Mouse (Mus musculus) lung, embryonic 16.5 days (tissue): ENCODE results near the gene Hsf2. TPM values are rescaled to one million over a fixed set of nuclear protein-coding genes. Genes with fewer than 3 reads are reported as not detected.

Experiments used
- ATAC-seq: fragments of 200-750 bp; cut with Nextera tagmentation; 2 replicates; pipeline ENCODE4 v1.8.0; 2017; ENCODE audit warnings: low read depth, mild to moderate bottlenecking, moderate library complexity
- H3K27ac ChIP-seq: fragments of 300-500 bp; sonication (generic); 2 replicates; pipeline ENCODE4 v1.5.1; 2014; ENCODE audit warnings: mild to moderate bottlenecking, control low read depth, low read length
- H3K27me3 ChIP-seq: fragments of 300-500 bp; sonication (generic); 2 replicates; pipeline ENCODE4 v1.6.1; 2014; ENCODE audit warnings: low read depth, low read length, mixed read lengths; ENCODE audit not compliant: control insufficient read depth, insufficient read depth
- H3K36me3 ChIP-seq: fragments of 300-500 bp; sonication (generic); 2 replicates; pipeline ENCODE4 v1.6.1; 2014; ENCODE audit warnings: low read length; ENCODE audit not compliant: control insufficient read depth, insufficient read depth
- H3K4me1 ChIP-seq: fragments of 300-500 bp; sonication (generic); replicated peaks from 2 replicates; pipeline ENCODE4 v1.6.1; 2014; ENCODE audit warnings: low read length, mixed read lengths; ENCODE audit not compliant: control insufficient read depth, insufficient read depth
- H3K4me2 ChIP-seq: fragments of 300-500 bp; sonication (generic); 2 replicates; pipeline ENCODE4 v1.6.1; 2014; ENCODE audit warnings: low read depth, low read length, control low read depth
- H3K4me3 ChIP-seq: fragments of 300-500 bp; sonication (generic); 2 replicates; pipeline ENCODE4 v1.5.1; 2014; ENCODE audit warnings: mild to moderate bottlenecking, low read length, control low read depth
- H3K9ac ChIP-seq: fragments of 300-500 bp; sonication (generic); 2 replicates; pipeline ENCODE4 v1.6.1; 2014; ENCODE audit warnings: low read length, control low read depth
- H3K9me3 ChIP-seq: fragments of 300-500 bp; sonication (generic); 2 replicates; pipeline ENCODE4 v1.6.1; 2016; ENCODE audit warnings: low read length; ENCODE audit not compliant: control insufficient read depth
- WGBS: fragments of 180-500 bp; shearing (Covaris S2); extraction: QIAGEN DNeasy Blood & Tissue Kit; methylation state at CpG from one replicate; pipeline ENCODE4 v1.1.7; 2014; 5-methylcytosine and 5-hydroxymethylcytosine counted together
- polyA plus RNA-seq: library from polyadenylated mRNA; unstranded; fragments of >200 nt; fragmentation: Nextera tagmentation; extraction: Ambion mirVana; gene quantifications from 2 replicates; pipeline ENCODE4 v1.2.1, GENCODE M21; 2015

The Hsf2 gene
- polyA plus RNA-seq, 1 experiment from 2014 or later = 25.3 TPM

DNA sequence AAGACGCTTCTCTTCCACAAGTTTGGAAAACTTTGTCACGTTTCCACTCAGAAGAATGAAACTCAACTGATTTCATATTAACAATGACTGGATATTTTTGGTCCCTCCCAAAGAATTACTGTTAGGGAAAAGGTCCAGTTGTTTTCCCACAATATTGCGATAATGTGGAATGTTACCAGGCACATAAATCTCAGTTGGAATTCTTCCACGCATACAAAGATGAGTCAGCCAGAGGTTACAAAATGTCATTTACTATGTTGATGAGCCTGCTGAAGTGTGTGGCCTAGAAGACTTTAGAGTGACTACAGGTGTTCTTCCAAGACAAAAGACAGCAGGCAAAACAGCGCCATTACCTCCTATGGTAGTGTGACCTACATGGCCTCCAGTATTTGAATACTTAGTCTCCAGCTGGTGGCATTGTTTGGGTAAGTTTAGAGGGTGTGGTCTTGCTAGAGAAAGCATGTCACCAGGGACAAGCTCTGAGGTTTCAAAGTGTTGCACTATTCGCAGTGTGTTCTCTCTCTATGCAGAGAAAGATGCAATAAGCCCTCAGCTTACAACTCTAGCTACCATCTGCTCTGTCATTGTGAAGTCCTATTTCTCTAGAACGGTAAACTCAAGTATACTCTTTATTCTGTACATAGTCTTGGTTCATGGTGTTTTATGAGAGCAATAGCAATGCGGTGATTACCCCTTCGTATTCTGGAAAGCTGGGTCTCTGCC is 8.9 kb upstream of the Hsf2 start:
- Histone ChIP-seq H3K9me3 (no peaks in the 10 kb centered on the region), H3K4me3 (no peak overlapping the region), H3K27me3 (no peaks in the 10 kb centered on the region), H3K27ac (no peak overlapping the region), H3K36me3 (no peaks in the 10 kb centered on the region), H3K4me1 (no peaks in the 10 kb centered on the region), H3K4me2 (no peak overlapping the region), H3K9ac (no peak overlapping the region)
- no peak for ATAC-seq
- 64% methylated on average over 9 of the region's 9 CpGs for WGBS

DNA sequence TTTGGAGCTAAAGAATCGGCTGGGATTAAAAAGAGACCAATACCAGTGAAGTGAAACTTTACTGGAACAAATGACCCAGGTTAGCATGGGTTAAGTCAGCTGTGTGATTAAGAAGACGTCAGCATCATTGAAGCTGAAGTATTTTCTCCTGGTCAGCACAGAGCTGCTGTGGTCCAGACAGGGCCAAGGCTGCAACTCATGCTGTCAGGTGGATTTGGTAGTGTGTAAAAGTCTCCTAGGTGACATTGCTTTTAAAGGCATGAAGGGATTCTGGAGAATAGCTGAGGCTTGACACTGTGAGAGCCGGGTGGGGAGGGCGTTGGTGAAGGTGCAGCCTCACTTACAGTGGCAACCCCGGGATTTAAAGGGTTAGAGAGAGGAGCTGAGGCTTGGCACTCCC is 4.5 kb upstream of the Hsf2 start:
- no peaks in the 10 kb centered on the region for H3K4me1 ChIP-seq
- ATAC-seq = no peak
- H3K36me3 ChIP-seq = no peaks in the 10 kb centered on the region
- 29% methylated on average over 5 of the region's 5 CpGs for WGBS
- H3K27me3 ChIP-seq = no peaks in the 10 kb centered on the region
- H3K27ac ChIP-seq = no peak overlapping the region
- no peaks in the 10 kb centered on the region for H3K9me3 ChIP-seq
- H3K4me3 ChIP-seq = no peak overlapping the region
- H3K4me2 ChIP-seq = no peak overlapping the region
- H3K9ac ChIP-seq = no peak overlapping the region

DNA sequence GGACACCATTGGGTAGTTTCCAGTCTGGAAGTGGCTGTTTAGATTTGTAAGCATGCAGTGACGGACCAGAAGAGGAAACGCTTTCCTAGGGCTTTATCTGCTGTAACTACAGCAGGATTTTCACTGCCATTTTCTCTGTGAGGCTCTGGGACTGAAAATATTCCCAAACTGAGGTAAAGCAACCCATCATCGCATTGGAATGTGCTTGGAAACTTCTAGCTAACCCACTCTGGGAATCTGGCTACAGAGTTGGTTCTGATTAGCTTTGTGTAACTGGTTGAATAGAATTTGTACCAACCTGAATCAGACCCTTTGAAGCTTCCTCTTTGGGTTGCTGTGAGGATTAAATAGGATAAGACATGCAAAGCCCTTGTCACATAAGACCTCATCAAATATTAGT is 1.4 kb upstream of the Hsf2 start:
- peaks cover 8% of the 10 kb centered on the region for H3K4me1 ChIP-seq
- no peak overlapping the region for H3K9ac ChIP-seq
- H3K36me3 ChIP-seq = no peaks in the 10 kb centered on the region
- H3K27ac ChIP-seq = no peak overlapping the region
- no peak overlapping the region for H3K4me3 ChIP-seq
- H3K9me3 ChIP-seq = no peaks in the 10 kb centered on the region
- WGBS = 68% methylated on average over 3 of the region's 3 CpGs
- H3K27me3 ChIP-seq = no peaks in the 10 kb centered on the region
- no peak overlapping the region for H3K4me2 ChIP-seq
- no peak for ATAC-seq

DNA sequence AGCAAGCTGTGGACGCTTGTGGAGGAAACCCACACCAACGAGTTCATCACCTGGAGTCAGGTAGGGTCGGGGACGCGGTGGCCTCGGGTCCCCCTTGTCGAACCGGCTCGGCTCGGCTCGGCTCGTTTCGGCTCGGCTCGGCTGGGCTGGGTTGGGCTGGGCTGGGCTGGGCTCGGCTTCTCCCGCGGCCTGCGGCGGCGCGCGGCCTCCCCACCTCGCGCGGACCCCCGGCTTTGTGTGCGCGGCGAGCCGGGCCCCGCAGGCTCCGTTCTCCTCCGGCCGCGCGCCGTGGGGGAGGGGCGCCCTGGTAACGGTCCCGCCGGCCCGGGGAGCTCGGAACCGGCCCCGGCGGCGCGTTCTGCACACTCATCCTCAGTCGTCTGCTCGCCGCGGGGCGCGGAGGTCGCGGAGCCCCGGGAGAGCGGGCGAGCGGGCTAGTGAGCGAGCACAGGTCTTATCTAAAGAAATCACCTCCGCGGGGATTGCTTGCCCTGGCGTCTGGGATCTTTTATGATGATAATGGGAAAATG is 422 bp downstream of the Hsf2 start:
- H3K4me3 ChIP-seq = peak overlapping the region; percentile 89
- H3K4me2 ChIP-seq = peak overlapping the region; percentile 79
- H3K27me3 ChIP-seq = no peaks in the 10 kb centered on the region
- under 1% methylated on average over 56 of the region's 65 CpGs for WGBS
- H3K9ac ChIP-seq = peak overlapping the region; percentile 94
- H3K9me3 ChIP-seq = no peaks in the 10 kb centered on the region
- no peaks in the 10 kb centered on the region for H3K36me3 ChIP-seq
- peak overlapping the region; percentile 93 for H3K27ac ChIP-seq
- H3K4me1 ChIP-seq = peaks cover 8% of the 10 kb centered on the region
- peak; percentile 90 for ATAC-seq

DNA sequence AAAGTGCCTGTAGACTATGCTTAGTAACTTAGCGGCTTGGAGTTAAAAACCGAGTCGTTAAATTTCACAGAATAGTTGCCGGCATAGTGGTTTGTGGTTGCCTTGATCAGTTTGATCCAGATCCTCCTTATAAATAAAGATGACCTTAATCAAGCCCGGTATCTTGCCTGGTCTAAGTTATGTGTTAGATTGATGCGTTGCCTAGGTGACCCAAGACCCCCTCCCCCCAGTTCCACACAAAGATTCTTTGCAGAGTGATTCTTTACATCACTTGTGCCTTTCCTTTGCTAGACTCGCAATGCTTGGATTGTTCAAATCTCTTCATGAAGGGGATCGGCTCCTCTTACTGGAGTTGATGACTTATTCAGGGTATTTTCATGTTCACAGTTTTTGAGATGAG is 1.0 kb downstream of the Hsf2 start:
- ATAC-seq = no peak
- WGBS = 1% methylated on average over 8 of the region's 8 CpGs
- peaks cover 8% of the 10 kb centered on the region for H3K4me1 ChIP-seq
- H3K9ac ChIP-seq = peak overlapping the region; percentile 94
- H3K9me3 ChIP-seq = no peaks in the 10 kb centered on the region
- H3K4me2 ChIP-seq = peak overlapping the region; percentile 79
- H3K27me3 ChIP-seq = no peaks in the 10 kb centered on the region
- no peak overlapping the region for H3K27ac ChIP-seq
- H3K4me3 ChIP-seq = peak overlapping the region; percentile 89
- no peaks in the 10 kb centered on the region for H3K36me3 ChIP-seq

DNA sequence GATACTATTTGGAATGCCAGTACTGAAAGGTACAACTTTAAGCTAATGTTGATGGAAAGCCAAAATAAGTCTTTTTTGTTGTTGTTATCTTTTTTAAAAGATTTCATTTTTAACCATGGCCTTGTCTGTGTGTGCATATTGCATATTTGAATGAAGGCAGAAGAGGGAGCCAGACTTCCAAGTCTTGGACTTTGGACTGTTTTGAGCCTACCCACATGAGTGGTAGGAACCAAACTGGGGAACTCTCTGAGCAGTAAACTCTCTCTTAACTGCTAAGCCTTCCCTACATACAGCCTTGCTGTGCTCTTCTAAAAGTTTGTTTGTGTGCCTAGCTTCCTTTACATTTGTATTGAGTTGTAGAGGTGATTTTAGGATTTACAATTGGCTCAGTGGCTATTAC is 2.4 kb downstream of the Hsf2 start:
- no peak overlapping the region for H3K4me2 ChIP-seq
- no peak overlapping the region for H3K9ac ChIP-seq
- H3K4me1 ChIP-seq = peaks cover 8% of the 10 kb centered on the region
- no peak overlapping the region for H3K4me3 ChIP-seq
- no peaks in the 10 kb centered on the region for H3K36me3 ChIP-seq
- no peaks in the 10 kb centered on the region for H3K27me3 ChIP-seq
- ATAC-seq = no peak
- H3K27ac ChIP-seq = no peak overlapping the region
- H3K9me3 ChIP-seq = no peaks in the 10 kb centered on the region

DNA sequence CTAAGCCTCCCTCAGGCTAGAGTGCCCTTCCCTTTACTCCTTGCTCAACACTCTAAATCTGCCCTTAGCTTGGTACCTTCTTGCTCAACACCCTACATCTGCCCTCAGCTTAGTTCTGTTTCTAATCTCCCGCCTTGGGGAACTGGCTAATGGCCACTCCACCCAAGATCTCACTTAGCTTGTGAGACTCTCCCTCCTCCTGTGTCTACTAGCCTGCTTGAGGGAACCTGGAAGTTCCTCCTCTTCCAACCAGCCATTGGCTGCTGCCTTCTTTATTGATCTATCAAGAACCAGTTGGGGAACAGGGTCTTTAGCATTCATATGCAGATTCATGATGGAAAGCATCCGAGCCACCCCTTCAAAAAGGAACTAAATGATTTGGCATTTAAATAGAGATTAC is 5.9 kb downstream of the Hsf2 start:
- Histone ChIP-seq H3K4me3 (no peak overlapping the region), H3K4me1 (peaks cover 8% of the 10 kb centered on the region), H3K36me3 (no peaks in the 10 kb centered on the region), H3K9ac (no peak overlapping the region), H3K27me3 (no peaks in the 10 kb centered on the region), H3K4me2 (no peak overlapping the region), H3K27ac (no peak overlapping the region), H3K9me3 (no peaks in the 10 kb centered on the region)
- WGBS = 80% methylated on average over 2 of the region's 2 CpGs
- no peak for ATAC-seq

DNA sequence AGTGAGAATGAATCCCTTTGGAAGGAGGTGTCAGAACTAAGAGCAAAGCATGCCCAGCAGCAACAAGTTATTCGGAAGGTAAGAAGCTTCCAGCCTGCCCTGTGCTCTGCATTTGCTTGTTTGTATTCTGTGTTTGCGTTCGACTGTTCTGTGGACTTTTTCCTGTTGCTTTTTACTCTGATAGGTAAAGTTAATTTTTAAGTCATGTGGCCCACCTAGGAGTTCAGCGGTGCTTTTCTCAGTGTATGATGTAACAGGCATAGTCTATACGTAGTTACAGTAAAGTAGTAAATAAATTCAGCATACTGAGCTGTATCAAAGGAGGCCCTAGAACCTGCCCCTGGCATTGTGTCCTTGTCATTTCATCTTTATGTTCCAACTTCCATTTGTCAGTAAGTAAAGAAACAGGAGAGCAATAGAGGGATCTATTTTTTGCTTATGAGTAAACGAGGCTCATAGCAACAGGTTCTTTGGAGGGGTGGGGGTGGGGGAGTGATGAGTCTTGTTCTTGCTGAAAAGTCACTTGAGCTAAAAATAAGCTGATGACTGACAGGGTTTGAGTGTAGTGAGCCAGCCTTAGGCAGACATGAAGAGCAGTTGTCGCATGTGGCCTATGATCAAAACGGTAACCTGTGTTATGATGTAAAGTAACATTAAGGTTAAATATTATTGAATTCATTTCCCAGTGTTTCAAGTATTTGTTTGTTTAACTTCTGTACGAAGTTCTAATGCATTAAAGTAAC is 13.4 kb downstream of the Hsf2 start:
- H3K36me3 ChIP-seq = peaks cover 6% of the 10 kb centered on the region; the same call in 1 of the 2 replicates
- H3K4me3 ChIP-seq = no peak overlapping the region
- no peaks in the 10 kb centered on the region for H3K9me3 ChIP-seq
- no peak overlapping the region for H3K27ac ChIP-seq
- no peaks in the 10 kb centered on the region for H3K27me3 ChIP-seq
- no peak for ATAC-seq
- WGBS = 75% methylated on average over 9 of the region's 9 CpGs
- no peak overlapping the region for H3K9ac ChIP-seq
- no peak overlapping the region for H3K4me2 ChIP-seq
- H3K4me1 ChIP-seq = no peaks in the 10 kb centered on the region

DNA sequence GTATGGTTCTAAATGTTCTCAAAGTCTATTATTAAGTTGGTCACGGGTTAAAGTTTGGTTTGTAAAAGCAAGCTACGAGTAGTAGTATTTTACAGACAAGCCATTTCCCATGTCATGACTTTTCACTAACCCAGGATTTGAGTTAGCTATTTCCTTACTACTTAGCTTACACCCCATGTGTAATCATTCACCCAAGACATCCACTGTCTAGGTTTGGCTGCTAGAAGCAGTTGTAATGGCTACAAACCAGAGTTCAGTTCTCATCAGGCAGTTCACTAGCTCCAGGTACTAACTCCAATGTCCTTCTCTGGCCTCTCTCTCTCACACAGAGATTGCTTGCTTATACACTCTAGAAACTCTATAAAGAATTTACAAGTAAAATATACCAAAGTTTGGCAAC is 28.4 kb downstream of the Hsf2 start:
- no peak overlapping the region for H3K27ac ChIP-seq
- H3K4me1 ChIP-seq = no peaks in the 10 kb centered on the region
- H3K4me2 ChIP-seq = no peak overlapping the region
- peaks cover 18% of the 10 kb centered on the region; the same call in 1 of the 2 replicates for H3K36me3 ChIP-seq
- no peak for ATAC-seq
- H3K9ac ChIP-seq = no peak overlapping the region
- H3K27me3 ChIP-seq = no peaks in the 10 kb centered on the region
- 96% methylated on average over 2 of the region's 2 CpGs for WGBS
- H3K9me3 ChIP-seq = no peaks in the 10 kb centered on the region
- no peak overlapping the region for H3K4me3 ChIP-seq
